Mouse (Mus musculus): Measurements from ENCODE around the gene Foxo3. TPM values are rescaled to one million over a fixed set of nuclear protein-coding genes. Genes with fewer than 3 reads are reported as not detected.

The Foxo3 gene
- total RNA-seq, 2 experiments from 2014 or later, result 160 to 378 TPM

GRCm38 (mm10) chr10:42144176-42144575 is 132.4 kb downstream of the Foxo3 start:
- no peak for ATAC-seq (replicated peaks; ENCODE audit: low FRiP score, poor library complexity, severe bottlenecking)

GRCm38 (mm10) chr10:42142791-42143190 is 133.8 kb downstream of the Foxo3 start:
- ATAC-seq (replicated peaks; ENCODE audit: low FRiP score, poor library complexity, severe bottlenecking), result no peak

- no peak for ATAC-seq (replicated peaks; ENCODE audit: low FRiP score, poor library complexity, severe bottlenecking)
These were observed 134.5 kb downstream of the Foxo3 start for GRCm38 (mm10) chr10:42142081-42142480.

GRCm38 (mm10) chr10:42139749-42140148 is 136.8 kb downstream of the Foxo3 start:
- no peak for ATAC-seq (replicated peaks; ENCODE audit: low FRiP score, poor library complexity, severe bottlenecking)

GRCm38 (mm10) chr10:42134759-42135702 is 141.5 kb downstream of the Foxo3 start:
- no peak for ATAC-seq (replicated peaks; ENCODE audit: low FRiP score, poor library complexity, severe bottlenecking)

Other genes starting within 250 kb of the Foxo3 start
- not detected in 2 replicates for gene Afg1l, start 201.8 kb upstream of the Foxo3 start, total RNA-seq (2015; ENCODE audit: low replicate concordance)
- 1.8 TPM in 1 of 2 replicates, not detected in the other for gene Afg1l, start 201.8 kb upstream of the Foxo3 start, total RNA-seq (2017; ENCODE audit: low replicate concordance)
- gene Snx3, start 225.3 kb upstream of the Foxo3 start, total RNA-seq (2015; ENCODE audit: low replicate concordance), result 116 and 134 TPM in 2 replicates
- 46.3 and 58.3 TPM in 2 replicates for gene Snx3, start 225.3 kb upstream of the Foxo3 start, total RNA-seq (2017; ENCODE audit: low replicate concordance)